Mouse (Mus musculus) liver, postnatal 0 days (tissue): Measurements from ENCODE around the gene Dennd1b.

ENCODE experiments used
- CTCF ChIP-seq: sonication (generic); IDR thresholded peaks from 2 replicates; pipeline ENCODE4 v1.5.1; 2016; ENCODE audit warnings: antibody characterized with exemption, low read depth
- EP300 ChIP-seq: IDR thresholded peaks from 2 replicates; pipeline ENCODE4 v1.6.1; 2016; ENCODE audit warnings: antibody characterized with exemption, low read depth, mild to moderate bottlenecking

- TF ChIP-seq CTCF (no peak), EP300 (no peak)
These were observed 32.6 kb downstream of the Dennd1b start for GRCm38 (mm10) chr1:138995621-138996380.
